In the genomic region with DNA sequence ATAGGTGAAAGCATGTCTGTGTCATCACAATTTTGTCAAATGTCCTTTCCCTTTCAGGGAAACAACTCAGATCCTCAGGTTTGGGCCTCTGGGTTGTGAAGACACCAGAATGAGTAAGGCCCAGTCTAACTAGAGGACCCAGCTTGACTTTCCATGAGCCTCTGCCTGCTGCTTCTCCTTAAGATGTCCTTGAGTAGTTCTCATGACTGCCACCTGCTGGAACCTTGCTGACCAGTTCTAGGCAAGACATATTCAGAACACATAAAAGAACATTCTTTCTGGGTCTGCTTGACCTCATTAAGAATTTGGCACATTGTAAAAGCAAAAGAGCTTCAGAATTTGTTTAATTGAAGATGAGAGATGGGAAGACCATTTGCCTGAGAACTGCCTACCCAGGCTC, we compare ENCODE assay signal across 8 mouse cellular contexts. TPM values are rescaled to one million over a fixed set of nuclear protein-coding genes. Genes with fewer than 3 reads are reported as not detected.
DNase-seq lines count a peak whose midpoint lies in the region; ATAC-seq and TF ChIP-seq lines count a peak whose summit lies in the region.

No protein-coding gene starts in this region.

- no peak overlapping the region for H3K27ac ChIP-seq in forebrain, embryonic 13.5 days
- no peak overlapping the region for H3K27ac ChIP-seq in kidney, postnatal 0 days

- H3K9ac ChIP-seq in forebrain, embryonic 13.5 days, result no peak overlapping the region
- no peak overlapping the region for H3K9ac ChIP-seq in kidney, postnatal 0 days (ENCODE audit: low read depth, low read length)

- H3K4me3 ChIP-seq in forebrain, embryonic 13.5 days, result no peak overlapping the region
- H3K4me3 ChIP-seq in kidney, postnatal 0 days (replicated peaks; ENCODE audit: low read depth, low read length), result no peak overlapping the region
- H3K4me3 ChIP-seq in lung, adult 2 months (replicated peaks; ENCODE audit: extremely low read depth, low read depth, low read length), result no peak overlapping the region

- H3K4me2 ChIP-seq in forebrain, embryonic 13.5 days, result no peak overlapping the region
- no peak overlapping the region for H3K4me2 ChIP-seq in kidney, postnatal 0 days (ENCODE audit: low read length)

- no peaks in the 10 kb centered on the region for H3K36me3 ChIP-seq in forebrain, embryonic 13.5 days (ENCODE audit: poor library complexity, severe bottlenecking)
- H3K36me3 ChIP-seq in kidney, postnatal 0 days (ENCODE audit: insufficient read depth, low read length), result no peaks in the 10 kb centered on the region

- H3K4me1 ChIP-seq in forebrain, embryonic 13.5 days, result no peaks in the 10 kb centered on the region
- no peaks in the 10 kb centered on the region for H3K4me1 ChIP-seq in kidney, postnatal 0 days (replicated peaks; ENCODE audit: insufficient read depth, low read length)
- H3K4me1 ChIP-seq in lung, adult 2 months (ENCODE audit: control insufficient read depth, insufficient read depth, low read length), result no peaks in the 10 kb centered on the region

- no peaks in the 10 kb centered on the region for H3K27me3 ChIP-seq in forebrain, embryonic 13.5 days
- H3K27me3 ChIP-seq in kidney, postnatal 0 days (ENCODE audit: insufficient read depth, low read length), result no peaks in the 10 kb centered on the region

- peak; percentile 73 for TF ChIP-seq CTCF in kidney, postnatal 0 days (IDR thresholded peaks at IDR 0.05; ENCODE audit: low read depth)
- peak; percentile 30; the same call in 1 of the 2 replicates for TF ChIP-seq CTCF in lung, adult 2 months (IDR thresholded peaks at IDR 0.05; ENCODE audit: insufficient read depth, low read length)

- peak; percentile 70 for ATAC-seq in forebrain, embryonic 13.5 days
- peak; percentile 57; the same call in 1 of the 2 replicates for ATAC-seq in kidney, postnatal 0 days (replicated peaks; ENCODE audit: low FRiP score, low read depth)
- no peak for ATAC-seq in erythroid progenitor cell, adult 5-6 weeks (replicated peaks; ENCODE audit: low FRiP score, poor library complexity, severe bottlenecking)

- no peaks in the 10 kb centered on the region for H3K9me3 ChIP-seq in forebrain, embryonic 13.5 days (replicated peaks)
- no peaks in the 10 kb centered on the region for H3K9me3 ChIP-seq in kidney, postnatal 0 days (replicated peaks; ENCODE audit: low read length)

- no peak for TF ChIP-seq POLR2A in lung, adult 2 months (IDR thresholded peaks at IDR 0.05; ENCODE audit: borderline replicate concordance, extremely low read depth, low read depth, low read length)

- DNase-seq in ovary, postnatal 36 days (ENCODE audit: low spot score), result peak; percentile 6
- no peak for DNase-seq in ovary, adult 18-20 months (ENCODE audit: low spot score)
- peak; percentile 55 for DNase-seq in adrenal gland, postnatal 14 days
- peak; percentile 58 for DNase-seq in kidney, postnatal 0 days (ENCODE audit: low spot score)
- peak; percentile 14 for DNase-seq in lung, adult 2 months
- DNase-seq in skeletal muscle tissue, adult 2 months (ENCODE audit: low read depth, low spot score), result peak; percentile 47

RNA-seq across cellular contexts. Expression of gene Vgll2, which starts 50.2 kb away (rescaled TPM):
- not detected in 2 replicates for total RNA-seq in adrenal gland, postnatal 14 days (2021)
- polyA plus RNA-seq in forebrain, embryonic 13.5 days (2015; fragmentation: Nextera tagmentation; extraction: Ambion mirVana), result 0.62 and 1.6 TPM in 2 replicates
- polyA plus RNA-seq in kidney, postnatal 0 days (2015; fragmentation: Nextera tagmentation; extraction: Ambion mirVana), result not detected in 2 replicates
- 0.24 TPM in 1 of 2 replicates, not detected in the other for polyA plus RNA-seq in lung, adult 2 months (2012; rRNA removed)
- not detected in 2 replicates for total RNA-seq in erythroid progenitor cell, adult 5-6 weeks (2015; ENCODE audit: low replicate concordance)
- not detected in 2 replicates for total RNA-seq in erythroid progenitor cell, adult 5-6 weeks (2017; ENCODE audit: low replicate concordance)
